Mouse (Mus musculus) neural tube, embryonic 15.5 days (tissue): ENCODE measurements around the gene Csrp2. TPM values are rescaled to one million over a fixed set of nuclear protein-coding genes. Genes with fewer than 3 reads are reported as not detected.

Experiments used
- ATAC-seq: fragments of 200-750 bp; cut with Nextera tagmentation; 2 replicates; pipeline ENCODE4 v1.8.0; 2017; ENCODE audit warnings: mild to moderate bottlenecking, moderate TSS enrichment, moderate library complexity; ENCODE audit not compliant: low FRiP score
- H3K27ac ChIP-seq: fragments of 300-500 bp; sonication (generic); replicated peaks from 2 replicates; pipeline ENCODE4 v1.5.1; 2015; ENCODE audit warnings: mild to moderate bottlenecking, inconsistent platforms
- H3K27me3 ChIP-seq: fragments of 300-500 bp; sonication (generic); replicated peaks from 2 replicates; pipeline ENCODE4 v1.6.1; 2015; ENCODE audit warnings: inconsistent platforms
- H3K36me3 ChIP-seq: fragments of 300-500 bp; sonication (generic); 2 replicates; pipeline ENCODE4 v1.6.1; 2015; ENCODE audit warnings: inconsistent platforms
- H3K4me1 ChIP-seq: fragments of 300-500 bp; sonication (generic); 2 replicates; pipeline ENCODE4 v1.6.1; 2015; ENCODE audit warnings: inconsistent platforms
- H3K4me2 ChIP-seq: fragments of 300-500 bp; sonication (generic); 2 replicates; pipeline ENCODE4 v1.6.1; 2015; ENCODE audit warnings: inconsistent platforms, mild to moderate bottlenecking, moderate library complexity
- H3K4me3 ChIP-seq: fragments of 300-500 bp; sonication (generic); replicated peaks from 2 replicates; pipeline ENCODE4 v1.5.1; 2015; ENCODE audit warnings: mild to moderate bottlenecking, inconsistent platforms
- H3K9ac ChIP-seq: fragments of 300-500 bp; sonication (generic); replicated peaks from 2 replicates; pipeline ENCODE4 v1.6.1; 2015; ENCODE audit warnings: mild to moderate bottlenecking, inconsistent platforms
- H3K9me3 ChIP-seq: fragments of 300-500 bp; sonication (generic); replicated peaks from 2 replicates; pipeline ENCODE4 v1.6.1; 2016; ENCODE audit warnings: inconsistent platforms
- WGBS: fragments of 180-500 bp; shearing (Covaris S2); methylation state at CpG from one replicate; pipeline ENCODE4 v1.1.7; 2015; ENCODE audit warnings: mixed read lengths; 5-methylcytosine and 5-hydroxymethylcytosine counted together
- polyA plus RNA-seq: library from polyadenylated mRNA; unstranded; fragments of >200 nt; fragmentation: Nextera tagmentation; extraction: Ambion mirVana; gene quantifications from 2 replicates; pipeline ENCODE4 v1.2.1, GENCODE M21; 2015

The Csrp2 gene
- polyA plus RNA-seq, 1 experiment from 2014 or later, result 146 TPM

DNA sequence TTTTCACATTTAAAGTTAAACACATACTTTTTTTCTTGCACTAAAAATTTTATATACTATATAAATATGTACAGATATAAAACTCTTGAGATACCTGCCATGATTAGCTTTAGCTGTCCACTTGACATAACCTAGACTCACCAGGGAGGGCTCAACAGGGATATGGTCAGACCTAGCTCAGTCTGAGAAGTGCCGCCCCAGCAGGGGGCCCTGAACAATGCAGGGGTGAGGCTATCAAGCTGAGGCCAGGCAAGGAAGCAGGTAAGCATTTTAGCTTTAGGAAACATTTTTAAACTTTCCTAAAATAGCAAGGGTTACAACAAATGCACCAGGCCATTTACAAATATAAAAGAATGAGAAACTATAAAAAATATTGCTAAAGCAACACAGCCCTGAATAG is 31.5 kb downstream of the Csrp2 start:
- Histone ChIP-seq H3K4me3 (no peak overlapping the region), H3K27me3 (no peaks in the 10 kb centered on the region), H3K4me1 (0 out of 2 replicates have a peak, but pooled peaks cover 2% of the 10 kb centered on the region), H3K36me3 (peaks cover 32% of the 10 kb centered on the region), H3K9ac (no peak overlapping the region), H3K9me3 (no peaks in the 10 kb centered on the region), H3K4me2 (no peak overlapping the region), H3K27ac (no peak overlapping the region)
- WGBS, result 97% methylated on average over 1 of the region's 1 CpGs
- ATAC-seq, result no peak

DNA sequence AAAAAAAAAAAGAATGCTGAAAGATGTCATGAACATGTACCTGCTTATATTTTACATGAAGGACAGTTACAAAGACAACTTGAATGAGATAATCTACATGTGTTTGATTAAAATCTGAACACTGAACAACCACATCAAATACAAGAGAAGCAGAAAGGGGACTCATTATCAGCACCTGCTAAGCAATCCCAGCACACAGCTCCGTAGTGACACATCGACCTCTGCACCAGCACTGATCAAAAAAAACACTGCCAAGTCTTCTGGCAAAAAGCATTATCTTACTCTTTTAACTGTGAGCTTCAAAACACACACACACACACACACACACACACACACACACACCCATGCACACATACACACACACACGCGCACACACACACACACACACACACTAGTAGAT is 32.2 kb downstream of the Csrp2 start:
- Histone ChIP-seq H3K4me2 (no peak overlapping the region), H3K4me3 (no peak overlapping the region), H3K36me3 (peaks cover 29% of the 10 kb centered on the region), H3K9ac (no peak overlapping the region), H3K27ac (0 out of 2 replicates have a peak overlapping the region, but pooled peaks have one; percentile 54), H3K9me3 (no peaks in the 10 kb centered on the region), H3K27me3 (no peaks in the 10 kb centered on the region), H3K4me1 (0 out of 2 replicates have a peak, but pooled peaks cover 2% of the 10 kb centered on the region)
- WGBS, result 85% methylated on average over 4 of the region's 4 CpGs
- ATAC-seq, result no peak

DNA sequence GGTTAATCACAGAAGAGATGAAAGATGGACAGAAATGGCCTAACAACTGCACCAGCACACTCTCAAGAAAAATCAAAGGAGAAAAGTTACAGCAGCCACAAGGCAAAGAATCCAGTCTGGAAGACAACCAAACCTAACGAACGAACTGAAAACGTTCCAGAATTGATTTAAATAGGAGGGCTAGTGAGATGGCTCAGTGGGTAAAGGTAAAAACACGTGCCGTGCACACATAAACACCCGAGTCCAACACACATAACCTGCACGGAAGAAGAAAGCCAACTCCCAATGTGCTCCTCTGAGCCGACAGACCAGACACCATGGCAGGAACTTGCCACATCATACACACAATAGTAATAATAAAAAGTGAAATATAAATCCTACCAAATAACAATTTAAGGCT is 32.7 kb downstream of the Csrp2 start:
- no peak overlapping the region for H3K4me2 ChIP-seq
- H3K9ac ChIP-seq, result no peak overlapping the region
- H3K9me3 ChIP-seq, result no peaks in the 10 kb centered on the region
- peak overlapping the region; percentile 54; the same call in 1 of the 2 replicates for H3K27ac ChIP-seq
- 85% methylated on average over 8 of the region's 8 CpGs for WGBS
- H3K4me1 ChIP-seq, result 0 out of 2 replicates have a peak, but pooled peaks cover 2% of the 10 kb centered on the region
- no peak for ATAC-seq
- H3K4me3 ChIP-seq, result no peak overlapping the region
- H3K27me3 ChIP-seq, result no peaks in the 10 kb centered on the region
- H3K36me3 ChIP-seq, result peaks cover 30% of the 10 kb centered on the region

DNA sequence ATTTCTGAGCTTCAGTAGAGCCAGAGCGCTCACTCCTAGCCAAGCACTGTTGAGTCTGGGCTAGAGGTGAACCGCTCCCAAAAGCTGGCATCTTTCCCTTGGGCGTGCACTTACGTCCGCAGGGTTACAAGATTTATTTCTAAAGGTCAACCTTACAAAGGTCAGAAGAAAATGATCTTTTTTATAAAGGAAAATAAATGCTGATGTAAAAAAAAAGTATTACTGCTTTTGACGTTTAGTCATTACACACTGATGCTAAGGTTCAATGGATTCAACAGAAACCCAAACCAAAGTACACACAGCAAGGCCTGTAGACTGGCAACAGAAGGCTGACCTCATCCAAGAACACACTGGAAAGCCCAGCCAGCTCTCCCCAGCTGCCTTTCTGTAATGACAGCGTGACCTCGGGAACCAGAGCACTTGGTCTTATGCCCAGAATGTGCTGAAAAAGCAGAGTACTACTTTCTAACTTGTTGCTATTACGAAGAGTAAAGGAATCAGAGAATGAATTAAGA is 33.4 kb downstream of the Csrp2 start:
- WGBS, result 65% methylated on average over 9 of the region's 9 CpGs
- H3K4me3 ChIP-seq, result no peak overlapping the region
- peaks cover 26% of the 10 kb centered on the region for H3K36me3 ChIP-seq
- peak overlapping the region; percentile 54; the same call in 1 of the 2 replicates for H3K27ac ChIP-seq
- H3K9me3 ChIP-seq, result no peaks in the 10 kb centered on the region
- no peak overlapping the region for H3K4me2 ChIP-seq
- H3K27me3 ChIP-seq, result no peaks in the 10 kb centered on the region
- H3K4me1 ChIP-seq, result 0 out of 2 replicates have a peak, but pooled peaks cover 2% of the 10 kb centered on the region
- no peak overlapping the region for H3K9ac ChIP-seq
- ATAC-seq, result peak; percentile 84

DNA sequence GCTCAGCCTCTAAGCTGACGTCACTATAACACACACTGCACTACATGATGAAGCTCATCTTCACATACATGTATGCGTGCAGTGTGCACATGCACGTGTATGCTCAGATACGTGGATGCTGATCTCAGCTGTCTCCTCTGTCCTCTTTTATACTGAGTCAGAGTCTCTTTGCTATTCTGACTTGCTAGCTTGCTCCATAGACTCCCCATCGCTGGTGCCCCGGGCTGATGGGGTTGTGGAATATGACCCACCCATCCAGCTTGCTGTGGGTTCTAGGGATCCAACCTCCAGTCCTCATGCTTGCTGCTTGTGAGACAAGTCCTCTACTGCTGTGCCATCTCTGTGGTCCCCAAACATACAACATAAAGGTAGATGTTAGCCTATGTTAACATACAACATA is 39.3 kb downstream of the Csrp2 start:
- Histone ChIP-seq H3K9me3 (no peaks in the 10 kb centered on the region), H3K4me2 (no peak overlapping the region), H3K27me3 (no peaks in the 10 kb centered on the region), H3K36me3 (peaks cover 24% of the 10 kb centered on the region), H3K4me1 (no peaks in the 10 kb centered on the region), H3K9ac (no peak overlapping the region), H3K4me3 (no peak overlapping the region), H3K27ac (no peak overlapping the region)
- 96% methylated on average over 6 of the region's 6 CpGs for WGBS
- ATAC-seq, result no peak

DNA sequence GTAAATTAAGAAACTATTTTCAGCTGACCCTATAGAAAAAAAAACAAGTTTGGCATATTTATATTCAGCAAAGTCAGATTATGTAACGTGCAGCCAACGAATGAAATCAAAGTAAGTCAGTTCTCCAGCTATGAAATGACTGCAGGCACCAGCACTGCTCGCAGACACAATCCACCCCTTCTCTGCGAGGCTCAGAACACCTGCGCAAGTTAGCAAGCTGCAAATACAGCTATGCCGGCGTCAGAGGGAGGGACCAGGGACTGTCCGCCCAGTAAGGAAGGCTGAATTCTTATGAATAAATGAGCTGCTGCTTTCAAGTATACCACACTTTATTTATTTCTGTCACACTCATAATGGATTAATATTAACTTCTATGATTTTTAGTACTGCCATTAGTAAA is 40.2 kb downstream of the Csrp2 start:
- WGBS, result 94% methylated on average over 8 of the region's 8 CpGs
- Histone ChIP-seq H3K27me3 (no peaks in the 10 kb centered on the region), H3K9ac (no peak overlapping the region), H3K4me3 (no peak overlapping the region), H3K4me1 (no peaks in the 10 kb centered on the region), H3K4me2 (no peak overlapping the region), H3K36me3 (peaks cover 22% of the 10 kb centered on the region), H3K9me3 (no peaks in the 10 kb centered on the region), H3K27ac (no peak overlapping the region)
- no peak for ATAC-seq

DNA sequence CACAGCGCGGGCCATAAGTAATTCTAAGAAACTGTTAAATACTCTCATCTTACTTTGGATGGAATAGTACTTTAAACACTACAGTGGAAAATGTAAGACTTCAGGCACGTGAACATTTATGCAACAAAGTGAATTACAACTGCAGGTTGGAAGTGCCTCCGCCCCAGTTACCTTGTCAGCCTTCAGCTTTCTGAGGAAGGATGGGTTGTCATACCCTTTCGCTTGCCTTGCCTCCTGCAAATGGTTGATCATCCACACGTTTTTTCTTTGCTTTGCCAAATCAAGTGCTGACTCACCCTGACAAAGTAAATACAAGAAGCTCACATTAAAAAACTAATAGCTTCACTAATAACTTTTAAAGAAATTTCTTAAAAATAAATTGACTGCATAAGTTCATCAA is 41.3 kb downstream of the Csrp2 start:
- no peak overlapping the region for H3K27ac ChIP-seq
- no peaks in the 10 kb centered on the region for H3K4me1 ChIP-seq
- no peak for ATAC-seq
- H3K9ac ChIP-seq, result no peak overlapping the region
- H3K4me3 ChIP-seq, result no peak overlapping the region
- H3K36me3 ChIP-seq, result peaks cover 22% of the 10 kb centered on the region
- H3K27me3 ChIP-seq, result no peaks in the 10 kb centered on the region
- H3K9me3 ChIP-seq, result no peaks in the 10 kb centered on the region
- 94% methylated on average over 6 of the region's 6 CpGs for WGBS
- no peak overlapping the region for H3K4me2 ChIP-seq

DNA sequence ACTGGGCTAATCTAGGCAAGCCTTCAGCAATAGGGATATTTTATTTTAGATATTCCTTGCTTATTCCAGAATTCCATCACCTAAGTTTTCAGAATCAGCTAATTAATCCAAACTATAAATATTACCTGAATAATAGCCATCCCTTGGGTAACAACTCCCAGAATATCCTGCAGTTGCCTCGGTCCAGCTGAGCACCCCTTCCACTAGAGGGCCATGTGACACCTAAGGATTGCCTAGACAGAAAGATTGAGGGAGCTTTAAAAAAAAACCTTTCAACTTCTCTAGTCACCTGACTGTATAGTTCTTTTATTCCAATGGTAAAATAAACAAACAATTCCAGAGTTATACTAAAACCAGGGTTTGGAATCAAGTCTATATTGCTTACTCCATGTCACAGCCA is 42.6 kb downstream of the Csrp2 start:
- Histone ChIP-seq H3K27ac (no peak overlapping the region), H3K4me3 (no peak overlapping the region), H3K9me3 (no peaks in the 10 kb centered on the region), H3K27me3 (no peaks in the 10 kb centered on the region), H3K4me1 (no peaks in the 10 kb centered on the region), H3K9ac (no peak overlapping the region), H3K36me3 (peaks cover 23% of the 10 kb centered on the region), H3K4me2 (no peak overlapping the region)
- ATAC-seq, result no peak
- 42% methylated on average over 1 of the region's 1 CpGs for WGBS

DNA sequence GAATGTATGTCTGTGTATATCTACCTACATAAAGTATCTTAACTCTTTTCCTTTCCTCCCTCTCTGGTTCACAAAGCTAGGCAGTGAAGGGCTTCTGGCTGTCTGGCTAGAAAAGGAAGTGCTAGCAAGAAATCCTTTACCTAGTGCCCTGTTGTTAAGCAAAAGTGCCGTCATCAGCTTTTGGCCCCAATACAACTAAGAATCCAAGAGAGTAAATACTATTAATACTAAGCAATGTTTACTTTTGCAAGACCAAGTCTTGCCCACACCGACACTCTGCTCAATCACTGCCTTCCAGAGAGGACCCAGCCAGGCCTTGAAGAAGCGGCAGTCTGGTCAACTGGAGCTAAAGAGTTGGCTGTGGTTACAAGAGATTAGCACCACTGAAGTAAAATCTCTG is 51.5 kb downstream of the Csrp2 start:
- WGBS, result 88% methylated on average over 3 of the region's 3 CpGs
- H3K4me1 ChIP-seq, result no peaks in the 10 kb centered on the region
- no peak for ATAC-seq

DNA sequence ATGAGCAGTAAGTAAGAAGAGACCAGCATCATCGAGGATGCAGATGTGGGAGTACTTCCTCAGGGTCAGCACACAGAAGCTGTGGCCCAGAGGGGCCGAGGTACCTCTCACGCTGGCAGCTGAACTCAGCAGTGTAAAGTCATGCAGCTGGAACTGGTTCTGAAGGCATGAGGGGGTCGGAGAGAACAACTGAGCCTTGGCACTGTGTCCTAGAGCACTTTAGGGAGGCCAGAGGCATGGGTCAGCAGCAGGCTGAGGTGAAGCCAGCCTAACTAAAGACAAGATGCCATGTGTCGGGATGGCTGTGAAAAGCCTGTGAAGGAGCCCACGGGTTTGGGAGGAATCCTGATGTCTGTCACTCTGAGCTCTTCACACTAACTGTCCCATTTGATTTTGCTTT is 51.9 kb downstream of the Csrp2 start:
- H3K27me3 ChIP-seq, result no peaks in the 10 kb centered on the region
- H3K4me2 ChIP-seq, result no peak overlapping the region
- no peaks in the 10 kb centered on the region for H3K4me1 ChIP-seq
- no peak overlapping the region for H3K9ac ChIP-seq
- H3K4me3 ChIP-seq, result no peak overlapping the region
- 89% methylated on average over 6 of the region's 6 CpGs for WGBS
- no peak for ATAC-seq
- H3K27ac ChIP-seq, result no peak overlapping the region
- H3K36me3 ChIP-seq, result peaks cover 30% of the 10 kb centered on the region
- H3K9me3 ChIP-seq, result no peaks in the 10 kb centered on the region

More for the DNA sequence above, 51.5 kb downstream of the Csrp2 start:
- Histone ChIP-seq H3K9me3 (no peaks in the 10 kb centered on the region), H3K9ac (no peak overlapping the region), H3K27ac (no peak overlapping the region), H3K36me3 (peaks cover 30% of the 10 kb centered on the region), H3K4me3 (no peak overlapping the region), H3K4me2 (no peak overlapping the region), H3K27me3 (no peaks in the 10 kb centered on the region)

DNA sequence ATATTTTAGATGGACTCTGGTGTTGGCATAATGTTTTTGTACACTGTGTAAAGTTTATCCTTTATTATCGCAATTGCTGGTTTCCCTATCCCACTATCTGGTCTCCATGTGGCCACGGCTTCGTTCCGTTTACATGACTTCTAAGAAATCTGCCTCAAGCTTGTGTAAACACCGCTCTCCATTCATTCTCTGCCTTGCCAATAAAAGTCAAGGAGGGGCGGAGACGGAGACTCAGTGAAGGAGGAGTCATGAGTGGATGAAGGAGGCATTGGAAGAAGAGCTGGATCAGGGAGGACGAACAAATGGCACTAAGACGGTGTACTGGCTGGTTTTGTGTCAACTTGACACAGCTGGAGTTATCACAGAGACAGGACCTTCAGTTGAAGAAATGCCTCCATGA is 52.4 kb downstream of the Csrp2 start:
- peaks cover 28% of the 10 kb centered on the region for H3K36me3 ChIP-seq
- H3K4me2 ChIP-seq, result no peak overlapping the region
- H3K4me1 ChIP-seq, result no peaks in the 10 kb centered on the region
- no peak overlapping the region for H3K9ac ChIP-seq
- ATAC-seq, result no peak
- 79% methylated on average over 9 of the region's 9 CpGs for WGBS
- H3K9me3 ChIP-seq, result no peaks in the 10 kb centered on the region
- no peak overlapping the region for H3K4me3 ChIP-seq
- H3K27me3 ChIP-seq, result no peaks in the 10 kb centered on the region
- no peak overlapping the region for H3K27ac ChIP-seq

DNA sequence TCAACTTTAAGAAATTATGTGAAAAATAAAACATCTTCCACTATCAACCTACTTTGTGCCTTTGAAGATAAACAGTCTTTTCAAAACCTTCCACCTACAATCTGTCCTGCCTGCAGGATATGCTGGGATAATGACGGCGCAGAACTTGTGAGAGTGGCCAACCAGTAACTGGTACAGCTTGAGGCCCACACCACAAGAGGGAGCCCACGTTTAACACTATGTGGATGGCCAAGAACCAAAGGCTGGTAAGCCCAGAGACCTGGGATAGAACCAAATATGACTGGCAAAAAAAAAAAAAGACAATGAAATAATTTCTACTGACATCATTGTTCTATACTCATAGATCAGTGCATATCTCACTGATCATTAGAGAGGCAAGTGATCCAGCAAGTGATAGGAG is 54.9 kb downstream of the Csrp2 start:
- Histone ChIP-seq H3K4me1 (no peaks in the 10 kb centered on the region), H3K9ac (no peak overlapping the region), H3K27me3 (no peaks in the 10 kb centered on the region), H3K27ac (no peak overlapping the region), H3K4me3 (no peak overlapping the region), H3K36me3 (peaks cover 29% of the 10 kb centered on the region), H3K9me3 (no peaks in the 10 kb centered on the region), H3K4me2 (no peak overlapping the region)
- 59% methylated on average over 3 of the region's 3 CpGs for WGBS
- ATAC-seq, result no peak
